Mouse (Mus musculus) c-Kit-positive CD71-negative TER-119-negative erythroid progenitor cells, embryonic 14.5 days (primary cell): Measurements from ENCODE around the gene E130114P18Rik.

Experiments used
- DNase-seq: peaks from one replicate; pipeline ENCODE4 v3.0.0-alpha.2; 2013; ENCODE audit warnings: low read depth

E130114P18Rik gene

GRCm38 (mm10) chr4:97751483-97752251, 26.2 kb downstream of the E130114P18Rik start:
- DNase-seq, result no peak

DNA sequence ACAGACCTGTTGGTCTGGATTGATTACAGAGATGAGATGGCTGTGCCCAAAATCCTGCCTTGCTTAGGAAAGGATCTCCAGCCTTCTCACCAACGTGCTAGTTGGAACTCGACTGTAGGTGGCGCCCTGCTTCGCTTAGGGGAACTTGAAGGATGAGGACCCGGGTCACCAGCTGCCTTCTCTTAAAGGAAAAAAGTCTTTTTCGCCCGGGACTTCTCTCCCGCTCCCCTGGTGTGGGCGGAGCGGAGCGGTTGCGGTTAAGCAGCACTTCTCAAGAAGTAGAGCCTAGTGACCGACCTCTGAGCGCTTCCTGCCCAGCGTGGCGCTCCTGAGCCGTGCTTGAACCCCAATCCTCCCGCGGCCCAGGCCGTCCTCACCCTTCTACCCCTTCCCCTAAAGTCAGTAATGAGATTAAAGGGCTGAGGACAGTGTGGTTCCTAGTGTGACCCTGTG, 26.8 kb downstream of the E130114P18Rik start:
- DNase-seq, result peak; percentile 91

DNA sequence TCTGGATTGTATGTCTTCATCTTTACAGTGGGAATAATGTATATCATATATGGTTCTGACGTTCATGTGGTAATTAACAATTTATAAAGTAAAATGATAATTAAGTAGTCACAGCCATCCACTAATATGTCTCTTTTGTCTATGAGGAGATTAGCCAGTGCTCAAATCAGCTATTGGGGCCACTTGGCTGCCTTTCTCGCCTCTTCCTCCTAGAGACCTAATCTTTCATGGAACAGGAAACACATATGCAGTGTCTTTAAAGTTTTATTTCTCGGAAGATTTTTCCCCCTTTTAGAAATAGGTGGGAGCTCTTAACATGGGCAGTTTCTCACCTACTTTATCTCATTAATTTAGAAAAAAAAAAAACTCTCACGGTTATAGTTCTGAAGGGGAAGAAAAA, 27.5 kb downstream of the E130114P18Rik start:
- no peak for DNase-seq

- DNase-seq, result no peak
Measured at GRCm38 (mm10) chr4:97746106-97746900, 31.6 kb downstream of the E130114P18Rik start.

DNA sequence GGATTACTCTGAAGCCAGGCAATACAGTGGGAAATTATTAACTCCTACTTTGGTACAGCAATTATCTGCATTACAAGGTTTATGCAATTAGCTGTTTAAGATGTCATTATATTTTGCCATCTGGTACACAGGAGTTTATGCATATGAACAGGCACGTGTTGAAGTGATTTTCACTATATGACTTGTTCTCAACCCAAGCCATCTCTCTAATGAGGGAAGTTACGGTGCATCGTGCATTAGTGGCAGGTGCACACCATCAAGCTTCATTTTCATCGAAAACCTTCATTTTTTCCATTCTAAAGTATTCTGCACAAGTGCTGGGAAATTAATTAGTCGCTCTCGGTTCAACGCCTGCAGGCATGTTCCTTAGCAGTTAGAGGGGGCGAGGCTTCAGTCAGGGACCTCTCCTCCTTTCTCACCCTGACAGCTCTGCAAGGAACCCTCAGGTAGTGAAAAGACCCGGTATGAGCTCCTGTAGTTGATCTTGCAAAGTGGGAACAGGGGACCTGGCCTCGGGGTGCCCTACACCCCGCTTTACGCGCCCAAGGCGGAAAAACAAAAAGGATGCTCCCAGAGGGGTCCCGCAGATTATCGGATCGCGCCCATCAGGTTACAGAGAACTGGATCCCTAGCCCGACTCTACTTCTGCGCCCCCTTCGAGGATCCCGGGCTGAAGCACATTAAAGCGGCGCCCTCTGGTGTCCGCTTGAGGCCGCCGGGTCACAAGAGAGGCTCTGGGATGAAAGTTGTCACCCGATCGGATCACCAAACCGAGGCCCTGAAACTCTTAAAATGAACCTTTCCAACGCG, 32.4 kb downstream of the E130114P18Rik start:
- peak; percentile 53 for DNase-seq

GRCm38 (mm10) chr4:97743932-97744331, 33.9 kb downstream of the E130114P18Rik start:
- DNase-seq, result no peak

DNA sequence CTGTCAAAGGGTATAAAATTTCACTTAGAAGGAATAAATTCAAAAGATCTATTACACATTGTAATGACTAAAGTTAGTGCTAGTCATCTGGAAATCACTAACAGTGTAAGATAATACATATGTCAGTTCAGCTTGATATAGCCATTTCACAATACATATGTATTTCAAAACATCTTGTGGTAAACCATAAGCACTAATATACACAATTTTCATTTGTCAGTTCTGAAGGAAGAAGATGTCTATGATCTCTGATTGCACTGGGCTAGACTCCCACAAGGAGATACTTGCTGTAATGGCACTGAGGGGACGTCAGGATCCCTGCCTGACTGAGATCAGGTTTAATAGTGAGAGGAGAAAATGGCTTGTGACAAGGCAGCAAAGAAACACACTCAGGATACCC, 44.5 kb downstream of the E130114P18Rik start:
- no peak for DNase-seq

- DNase-seq, result no peak
Measured at GRCm38 (mm10) chr4:97730416-97730815, 47.5 kb downstream of the E130114P18Rik start.

DNA sequence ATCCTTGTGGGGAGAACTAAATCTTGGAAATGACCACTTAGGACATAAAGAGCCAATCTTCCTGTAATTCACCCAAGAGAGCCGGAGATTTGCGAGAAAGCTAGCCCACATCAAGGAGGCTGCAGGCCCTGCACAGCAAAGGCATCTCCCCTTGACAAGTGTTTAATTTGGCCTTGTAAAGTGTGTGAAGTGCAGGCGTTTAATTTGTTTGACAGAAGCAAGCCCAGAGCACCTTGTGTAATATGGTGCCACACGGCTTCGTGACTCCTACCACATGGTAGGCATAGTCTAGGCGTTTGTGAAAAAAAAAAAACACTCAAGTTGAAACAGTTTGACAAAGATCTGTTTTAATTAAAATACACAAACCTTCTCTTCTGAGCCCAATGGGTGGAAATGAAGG, 47.9 kb downstream of the E130114P18Rik start:
- DNase-seq, result no peak

GRCm38 (mm10) chr4:97728520-97728919, 49.4 kb downstream of the E130114P18Rik start:
- DNase-seq, result no peak

DNA sequence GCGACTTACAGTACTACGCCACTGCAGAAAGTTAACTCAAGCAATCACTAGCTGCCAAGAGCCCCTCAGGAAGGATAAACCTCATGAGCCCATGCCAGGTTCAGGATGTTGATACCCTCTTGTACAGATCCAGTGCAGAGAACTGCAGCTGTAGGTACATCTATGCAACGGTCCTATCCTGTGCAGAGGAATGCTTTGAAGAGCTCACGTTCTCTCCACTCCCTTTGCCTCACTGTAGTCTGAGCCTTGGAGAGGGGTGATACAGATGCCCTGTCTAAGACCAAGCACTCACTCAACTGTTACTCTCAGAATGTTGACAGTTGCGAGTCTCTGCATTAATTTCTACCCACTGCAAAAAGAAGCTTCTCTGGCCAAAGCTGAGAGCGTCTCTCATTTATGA, 54.5 kb downstream of the E130114P18Rik start:
- no peak for DNase-seq

- no peak for DNase-seq
Measured at GRCm38 (mm10) chr4:97722666-97723065, 55.2 kb downstream of the E130114P18Rik start.

GRCm38 (mm10) chr4:97714616-97715015, 63.3 kb downstream of the E130114P18Rik start:
- no peak for DNase-seq

DNA sequence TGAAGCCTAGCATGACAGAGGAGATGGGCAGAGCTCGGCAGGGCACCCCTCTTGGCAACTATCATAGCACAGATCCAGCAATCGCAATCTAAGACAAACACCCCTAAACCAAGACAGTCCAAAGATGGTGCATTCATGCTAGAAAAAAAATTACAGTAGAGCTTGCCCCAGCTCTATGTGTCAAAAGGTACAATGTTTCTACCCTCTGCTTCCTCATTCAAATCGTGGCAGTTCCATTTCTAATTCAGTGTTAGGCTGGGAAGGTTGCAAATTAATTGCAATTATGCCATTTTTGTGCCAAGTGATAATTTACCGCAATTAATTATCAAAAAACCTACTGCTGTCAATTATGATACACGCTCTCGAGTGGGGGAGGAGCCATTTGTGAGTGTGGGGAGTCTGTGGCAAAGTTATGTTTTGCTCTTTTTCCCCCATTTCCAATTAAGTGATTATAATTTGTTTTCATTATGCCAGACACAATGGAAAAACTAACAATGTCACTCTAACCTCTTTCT, 63.7 kb downstream of the E130114P18Rik start:
- DNase-seq, result no peak

DNA sequence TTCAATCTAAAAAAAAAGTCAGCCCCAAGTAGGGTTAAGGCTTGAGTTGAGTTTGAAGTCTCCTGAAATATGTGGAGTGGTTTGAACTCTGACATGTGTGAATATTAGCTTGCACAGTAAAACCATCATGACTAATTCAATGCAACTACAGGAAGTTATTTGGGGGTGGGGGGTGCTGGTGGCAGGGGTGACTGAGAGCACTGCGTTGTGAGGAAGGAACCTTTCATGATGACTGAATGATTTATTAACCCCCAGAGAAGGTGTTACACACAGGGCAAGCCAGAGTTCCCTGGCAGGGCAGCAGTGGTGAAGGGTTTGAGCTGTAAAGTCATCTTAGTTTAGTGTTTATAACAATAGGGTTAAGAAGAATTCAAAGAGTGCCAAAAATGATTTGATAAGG, 65.3 kb downstream of the E130114P18Rik start:
- no peak for DNase-seq

DNA sequence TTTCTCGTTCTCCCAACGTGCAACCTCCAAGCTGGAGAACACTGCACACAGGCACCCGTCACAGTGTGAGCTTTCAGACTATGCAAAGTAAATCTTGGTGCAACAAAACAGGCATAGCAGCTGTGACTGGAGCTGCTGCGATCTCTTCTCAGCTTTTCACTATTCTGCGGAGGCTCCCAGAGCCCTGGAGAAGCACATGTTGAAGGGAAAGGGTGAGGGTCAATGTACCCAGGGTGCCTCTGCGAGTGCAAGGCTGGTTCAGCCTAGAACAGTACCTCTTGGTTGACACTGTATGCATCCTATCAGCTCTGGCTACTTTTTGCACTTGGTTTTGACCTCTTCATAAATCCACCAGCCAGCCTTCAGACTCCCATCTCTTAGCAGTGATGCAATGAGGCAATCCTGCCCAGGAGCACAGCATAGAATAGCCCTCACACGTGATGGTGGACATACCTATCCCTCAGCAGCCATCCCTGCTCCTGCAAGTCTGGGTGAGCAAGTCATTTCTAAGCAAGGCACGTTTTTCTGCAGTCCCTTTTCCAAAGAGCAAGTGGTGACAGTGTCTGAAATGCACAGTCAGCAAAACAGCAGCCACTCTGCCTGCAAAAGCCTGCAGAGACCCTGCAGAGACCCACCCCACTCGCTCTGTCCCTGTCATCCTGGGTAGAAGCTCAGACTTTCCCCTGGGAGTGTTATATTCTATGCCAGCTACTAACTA, 67.7 kb downstream of the E130114P18Rik start:
- DNase-seq, result no peak

DNA sequence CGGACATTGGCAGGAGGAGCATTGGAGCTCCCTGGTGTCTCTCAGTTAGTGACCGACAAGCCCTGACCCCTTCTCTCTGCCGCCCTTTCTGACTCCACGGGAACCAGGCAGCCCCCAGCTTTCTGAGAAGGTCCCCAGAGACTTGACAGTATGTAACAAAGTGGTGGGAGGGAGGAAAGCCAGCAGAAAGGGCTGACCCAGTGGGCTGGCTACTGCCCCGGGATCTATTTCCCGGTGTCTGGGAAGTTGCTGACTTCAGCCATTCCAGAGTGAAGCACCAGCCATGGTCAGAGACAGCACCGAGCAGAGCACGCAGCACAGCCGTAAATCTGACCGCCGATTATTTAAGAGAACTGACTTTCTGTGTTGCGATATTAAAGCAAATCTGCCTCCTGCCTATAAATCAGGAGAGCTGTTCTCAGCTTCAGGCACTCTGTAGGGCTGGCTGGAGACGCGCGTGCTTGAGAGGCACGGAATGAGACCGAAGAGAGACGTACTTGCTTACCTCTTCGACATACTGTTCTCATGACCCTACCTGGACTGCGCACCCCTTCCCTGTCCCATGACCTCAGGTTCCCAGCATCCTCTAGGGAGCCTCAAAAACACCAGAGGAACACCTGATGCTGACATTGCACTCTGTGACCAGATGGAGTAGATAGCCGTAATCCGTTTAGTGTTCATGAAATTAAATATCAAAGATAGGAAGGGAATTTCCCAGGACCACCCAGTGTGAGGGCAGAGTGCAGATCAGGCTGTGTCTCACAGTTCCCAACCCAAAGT, 70.3 kb downstream of the E130114P18Rik start:
- DNase-seq, result no peak

- DNase-seq, result no peak
Measured at GRCm38 (mm10) chr4:97696684-97697615, 80.9 kb downstream of the E130114P18Rik start.

- DNase-seq, result no peak
Measured at GRCm38 (mm10) chr4:97695414-97696040, 82.4 kb downstream of the E130114P18Rik start.
